Mouse (Mus musculus): ENCODE data around the gene Nudt16l1.

- TF ChIP-seq POLR2A (IDR thresholded peaks at IDR 0.05; ENCODE audit: borderline replicate concordance, insufficient read depth, low read length): no peak
- TF ChIP-seq CTCF (IDR thresholded peaks at IDR 0.05; ENCODE audit: borderline replicate concordance, insufficient read depth, low read depth, low read length): no peak
Measured at GRCm38 (mm10) chr16:4939412-4939811, 851 bp downstream of the Nudt16l1 start.

Data from cerebellum, adult 2 months (tissue).